Mouse (Mus musculus): ENCODE results near the gene E330021D16Rik.

E330021D16Rik gene

DNA sequence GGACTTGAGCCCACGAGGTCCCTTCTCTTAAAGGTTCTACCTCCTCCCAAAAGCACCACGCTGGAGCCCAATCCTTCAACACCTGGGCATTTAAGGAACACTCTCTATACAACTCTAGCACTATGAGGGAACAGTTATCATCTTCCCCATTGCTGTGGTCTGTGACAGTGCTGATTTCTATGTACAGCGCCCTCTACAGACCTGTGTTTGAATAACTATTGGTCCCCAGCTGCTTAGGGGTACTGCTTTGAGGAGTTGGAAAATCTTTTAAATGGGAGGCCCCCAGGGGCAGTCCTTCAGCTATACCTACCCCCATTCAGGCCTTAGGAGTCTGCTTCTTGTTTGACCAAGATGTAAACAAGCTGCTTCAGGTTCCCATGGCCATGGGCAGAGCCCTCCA, 5.7 kb upstream of the E330021D16Rik start:
- no peak for ATAC-seq (ENCODE audit: low TSS enrichment)

DNA sequence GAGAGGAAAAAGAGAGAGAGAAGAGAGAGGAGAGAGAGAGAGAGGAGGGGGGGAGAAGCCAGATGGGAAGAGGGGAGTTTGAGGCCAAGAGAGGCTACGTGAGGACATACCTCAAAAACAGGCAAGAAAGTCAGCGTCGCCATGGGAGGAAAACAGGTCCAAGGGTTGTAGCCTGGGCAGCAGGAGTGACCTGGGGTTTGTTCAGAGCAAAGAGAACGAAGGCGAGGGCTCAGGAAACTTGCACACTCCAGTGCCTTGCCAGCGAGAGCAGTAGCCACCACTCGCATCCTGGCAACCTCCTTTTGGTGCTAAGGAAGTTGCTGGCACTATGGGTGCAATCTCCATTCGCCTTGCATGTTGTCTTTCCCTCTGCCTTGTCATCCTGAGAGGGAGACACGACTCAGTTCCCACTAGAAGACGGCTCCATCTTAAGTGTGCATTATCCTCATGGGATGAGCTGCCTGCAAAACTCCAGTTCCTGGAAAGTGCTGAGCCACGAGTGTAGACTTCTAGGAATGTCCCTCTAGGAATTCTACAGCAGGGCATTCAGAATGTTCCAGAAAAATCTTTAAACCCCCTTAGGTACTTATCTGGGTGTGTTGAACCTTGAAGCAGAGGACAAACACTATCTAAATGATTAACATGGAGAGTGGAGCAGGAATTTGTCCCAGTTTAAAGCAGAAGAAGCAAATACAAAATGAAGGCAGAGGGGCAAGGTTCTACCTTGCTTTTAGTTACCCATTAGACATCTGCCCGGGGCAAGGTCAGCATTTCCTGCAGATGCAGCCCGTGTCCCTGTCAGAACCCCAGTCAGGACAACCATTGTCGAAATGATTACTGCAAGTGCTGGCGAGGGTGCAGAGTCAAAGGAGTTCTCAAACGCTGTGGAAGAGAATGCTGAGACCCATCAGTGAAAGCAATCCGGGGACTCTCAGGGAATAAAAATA, 3.8 kb upstream of the E330021D16Rik start:
- no peak for ATAC-seq (ENCODE audit: low TSS enrichment)

DNA sequence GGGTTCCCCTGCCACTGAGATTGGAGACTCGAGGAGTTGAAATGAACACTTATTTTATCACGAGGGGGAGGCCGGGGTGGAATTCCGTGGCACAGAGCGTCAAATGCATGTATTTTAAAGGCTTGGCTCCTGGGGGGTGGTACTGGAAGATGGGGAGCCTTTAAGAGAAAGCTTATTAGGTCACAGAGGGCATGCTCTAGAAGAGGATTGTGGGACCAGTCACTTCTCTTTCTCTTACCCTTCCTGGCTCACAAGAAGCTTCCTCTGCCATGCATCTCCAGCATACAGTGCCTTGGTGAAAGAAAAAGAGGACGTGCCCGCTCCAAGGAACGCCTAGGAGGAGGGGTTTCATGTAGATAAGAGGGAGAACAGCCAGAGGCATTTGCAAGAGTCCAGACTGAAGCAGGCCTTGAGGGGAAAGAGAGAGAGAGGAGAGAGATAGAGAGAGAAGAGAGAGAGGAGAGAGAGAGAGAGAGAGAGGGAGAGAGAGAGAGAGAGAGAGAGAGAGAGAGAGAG, 3.0 kb upstream of the E330021D16Rik start:
- no peak for ATAC-seq (ENCODE audit: low TSS enrichment)

DNA sequence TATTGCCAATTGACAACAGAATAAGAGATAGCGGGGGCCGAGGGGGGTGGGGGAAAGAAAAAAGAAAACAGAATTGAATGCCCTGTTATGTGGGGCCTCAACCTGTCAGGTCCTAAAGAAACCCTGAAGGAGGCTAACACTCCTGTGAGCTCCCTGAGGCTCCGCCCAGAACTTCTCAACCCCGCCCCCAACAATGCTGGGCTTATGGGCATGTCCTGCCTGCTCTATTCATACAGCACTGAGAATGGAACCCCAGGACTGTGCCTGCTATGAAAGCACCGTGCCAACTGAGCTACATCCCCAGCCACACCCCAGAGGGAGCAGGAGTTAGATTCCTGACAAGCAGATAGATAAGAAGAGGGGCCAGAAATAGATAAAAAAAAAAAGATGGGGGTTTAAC, 2.5 kb upstream of the E330021D16Rik start:
- ATAC-seq (ENCODE audit: low TSS enrichment): no peak

DNA sequence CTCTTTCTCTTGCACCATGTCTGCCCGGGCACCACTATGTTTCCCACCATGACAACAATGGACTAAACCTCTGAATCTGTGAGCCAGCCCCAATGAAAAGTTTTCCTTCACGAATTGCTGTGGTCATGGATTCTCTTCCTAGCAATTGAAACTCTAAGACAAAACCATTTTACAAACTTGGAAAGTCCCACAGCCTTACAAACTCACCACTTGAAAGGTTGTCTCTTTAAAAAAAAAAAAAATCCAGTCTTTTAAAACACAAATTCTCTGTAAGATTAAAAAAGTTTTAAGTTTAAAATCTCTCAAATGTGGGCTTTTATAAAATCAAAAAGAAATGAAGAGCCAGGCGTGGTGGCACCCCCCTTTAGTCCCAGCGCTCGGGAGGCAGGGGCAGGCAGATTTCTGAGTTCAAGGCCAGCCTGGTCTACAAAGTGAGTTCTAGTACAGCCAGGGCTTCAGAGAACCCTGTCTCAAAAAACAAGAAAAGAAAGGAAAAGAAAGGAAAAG, 1.5 kb downstream of the E330021D16Rik start:
- ATAC-seq (ENCODE audit: low TSS enrichment): no peak

DNA sequence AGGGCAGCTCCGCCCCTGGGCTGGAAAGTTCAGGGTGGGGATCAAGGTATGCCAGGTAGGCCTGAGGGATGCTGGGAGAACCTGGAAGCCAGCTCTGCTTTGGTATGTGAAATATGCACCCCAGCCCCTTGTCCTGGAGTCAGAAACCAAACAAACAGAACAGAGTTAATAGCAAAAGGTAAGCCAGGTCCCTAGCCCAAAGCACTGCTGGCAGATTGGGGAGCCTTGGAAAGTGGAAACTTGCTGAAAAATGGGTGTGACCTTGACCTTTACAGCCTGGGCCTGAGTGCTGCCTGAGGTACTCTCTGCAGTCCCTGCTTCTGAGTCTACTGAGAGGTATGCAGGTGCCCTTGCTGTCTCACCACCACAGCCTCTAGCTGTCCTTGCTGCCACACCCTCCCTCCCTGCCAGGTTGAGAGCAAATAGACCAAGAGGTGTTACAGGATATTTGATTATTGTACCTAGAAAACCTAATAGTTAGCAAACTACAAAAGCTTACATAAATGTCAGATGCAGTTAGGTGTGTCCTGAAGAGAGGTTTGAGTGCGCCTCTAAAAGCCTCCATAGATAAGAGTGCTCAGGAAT, 7.7 kb downstream of the E330021D16Rik start:
- no peak for ATAC-seq (ENCODE audit: low TSS enrichment)

DNA sequence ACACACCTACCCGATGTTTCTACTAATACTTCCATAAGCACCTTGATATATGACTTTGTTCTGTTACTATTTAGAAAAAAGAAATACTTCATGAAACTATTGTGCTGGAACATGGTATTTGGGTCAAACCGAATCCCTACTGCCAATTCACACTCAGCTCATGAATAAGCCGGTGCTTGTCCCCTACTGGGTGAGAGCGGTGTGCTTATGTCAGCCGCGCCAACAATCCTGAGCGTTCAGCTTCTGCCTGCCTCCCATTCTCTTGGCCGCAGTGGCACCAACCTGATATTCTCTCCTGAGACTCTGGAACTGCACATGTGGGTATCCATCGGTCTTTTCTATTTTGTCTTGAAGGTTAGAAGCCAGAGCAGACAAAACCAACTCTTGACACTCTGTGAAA, 18.5 kb downstream of the E330021D16Rik start:
- ATAC-seq (ENCODE audit: low TSS enrichment): peak; percentile 52; the same call in 1 of the 2 replicates

DNA sequence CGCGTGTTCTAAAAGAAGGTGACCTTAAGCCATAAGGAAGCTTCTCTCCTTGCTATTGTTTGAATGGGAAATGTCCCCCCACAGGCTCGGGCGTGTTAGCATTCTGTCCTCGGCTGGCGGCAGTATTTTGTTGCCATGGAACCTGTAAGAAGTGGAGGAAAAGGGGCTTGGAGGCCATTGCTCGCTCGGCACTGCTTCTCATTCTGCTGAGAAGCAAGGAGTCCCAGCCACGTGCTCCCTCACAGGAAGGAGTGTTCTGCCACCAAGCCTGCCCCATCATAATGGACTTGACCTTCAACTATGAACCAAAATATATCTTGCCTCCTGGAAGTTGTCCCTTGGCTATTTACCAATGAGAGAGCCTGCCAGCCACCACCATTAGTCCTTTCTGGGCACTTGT, 25.1 kb downstream of the E330021D16Rik start:
- ATAC-seq (ENCODE audit: low TSS enrichment): no peak

DNA sequence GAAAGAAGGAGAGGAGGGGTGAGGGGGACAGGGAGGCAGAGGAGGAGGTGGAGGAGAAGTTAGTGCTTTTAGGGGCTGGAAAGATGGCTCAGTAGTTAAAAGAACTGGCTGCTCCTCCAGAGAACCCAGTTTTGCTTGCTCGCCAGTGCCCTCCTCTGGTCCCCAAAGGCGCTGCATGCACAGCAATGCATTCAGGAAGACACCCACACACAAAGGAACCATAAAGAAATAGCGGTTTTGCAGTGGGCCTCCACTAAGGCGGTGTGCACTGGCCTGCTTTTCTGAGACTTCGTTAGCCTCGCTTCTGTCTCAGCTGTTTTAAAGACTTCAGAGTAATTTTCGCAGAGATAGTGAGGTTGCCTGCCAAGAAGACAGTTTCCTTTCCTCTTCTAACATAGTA, 30.1 kb downstream of the E330021D16Rik start:
- ATAC-seq (ENCODE audit: low TSS enrichment): peak; percentile 82

DNA sequence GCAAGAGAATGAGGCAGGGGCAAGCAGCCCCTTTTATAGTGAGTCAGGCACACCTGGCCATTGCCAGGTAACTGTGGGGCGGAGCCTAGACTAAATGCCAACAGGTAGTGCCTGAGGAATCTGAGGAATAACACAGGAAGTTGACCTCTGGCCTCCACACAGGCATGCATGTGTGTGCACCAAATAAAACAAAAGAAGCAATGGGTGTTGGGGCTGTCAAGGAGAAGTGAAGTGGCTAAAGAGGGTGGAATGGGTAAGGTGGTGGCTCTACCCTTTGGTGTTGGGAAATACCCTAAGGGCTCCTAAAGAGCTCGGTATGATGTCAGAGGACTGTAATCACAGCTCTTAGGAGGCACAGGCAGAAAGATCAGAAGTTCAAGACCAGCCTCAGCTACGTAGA, 32.2 kb downstream of the E330021D16Rik start:
- no peak for ATAC-seq (ENCODE audit: low TSS enrichment)

DNA sequence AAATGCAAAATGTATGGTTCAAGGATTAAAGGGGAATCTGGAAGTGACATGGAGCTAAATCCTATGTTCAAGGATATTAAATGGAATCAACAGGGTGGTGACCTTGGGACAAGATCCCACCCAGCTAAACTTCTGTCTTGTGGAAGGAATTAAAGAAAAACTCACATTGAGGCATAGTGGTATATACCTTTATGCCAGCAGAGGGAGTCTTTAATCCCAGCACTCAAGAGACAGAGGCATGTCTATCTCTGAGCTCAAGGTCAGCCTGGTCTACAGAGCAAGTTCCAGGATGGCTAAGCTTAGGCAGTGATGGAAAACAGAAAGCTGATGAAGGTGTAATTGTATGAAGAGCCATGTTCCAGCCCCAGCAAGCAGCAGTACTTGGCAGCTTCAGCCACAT, 39.3 kb downstream of the E330021D16Rik start:
- no peak for ATAC-seq (ENCODE audit: low TSS enrichment)

DNA sequence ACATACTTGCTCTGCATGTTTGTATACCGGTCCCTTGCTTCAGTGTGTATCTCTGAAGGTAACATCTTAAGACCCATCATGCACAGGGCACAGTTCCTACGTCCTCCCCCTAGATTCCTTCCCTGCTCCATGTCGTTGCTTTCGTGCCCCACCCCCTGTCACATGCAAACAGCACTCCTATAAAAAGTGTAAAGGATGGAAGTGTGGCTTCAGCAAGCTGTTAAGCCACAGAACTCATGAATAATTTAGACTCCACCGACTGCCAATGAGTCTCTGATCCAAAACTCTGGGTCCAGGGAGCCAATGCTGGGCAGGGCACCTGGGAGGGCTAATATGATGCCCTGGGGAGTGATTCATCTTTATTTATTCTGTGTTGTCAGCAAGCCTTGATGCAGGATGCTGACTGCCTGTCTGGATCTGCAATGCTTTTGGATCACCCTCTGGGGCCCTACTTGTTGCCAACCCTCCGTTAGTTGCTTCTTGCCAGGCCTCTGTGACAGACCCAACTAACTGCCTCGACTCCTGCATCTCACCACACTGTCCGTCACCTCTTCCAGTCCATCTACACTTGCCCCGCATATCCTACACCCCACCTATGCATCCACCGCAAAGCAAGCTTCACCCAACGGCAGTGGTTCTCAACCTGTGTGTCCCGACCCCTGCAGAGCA, 50.8 kb downstream of the E330021D16Rik start:
- peak; percentile 79 for ATAC-seq (ENCODE audit: low TSS enrichment)

DNA sequence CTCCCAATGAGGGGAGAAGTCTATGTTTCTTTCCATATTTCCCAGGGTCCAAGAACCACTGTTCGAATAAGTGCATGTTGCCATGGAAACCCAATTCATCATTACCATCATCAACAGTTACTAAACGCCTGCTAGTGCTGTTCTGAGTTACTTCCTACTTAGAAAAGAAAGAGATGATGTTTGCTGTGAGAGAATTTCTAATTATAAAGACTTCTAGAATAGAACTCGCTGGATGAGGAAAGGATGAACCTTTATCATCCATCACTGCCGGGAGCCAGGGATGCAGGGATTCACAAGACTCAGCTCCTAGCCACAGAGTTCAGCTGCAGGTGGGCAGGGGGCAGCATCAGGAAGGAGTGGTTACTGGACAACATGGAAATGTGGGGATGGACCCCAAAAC, 51.4 kb downstream of the E330021D16Rik start:
- peak; percentile 83 for ATAC-seq (ENCODE audit: low TSS enrichment)

DNA sequence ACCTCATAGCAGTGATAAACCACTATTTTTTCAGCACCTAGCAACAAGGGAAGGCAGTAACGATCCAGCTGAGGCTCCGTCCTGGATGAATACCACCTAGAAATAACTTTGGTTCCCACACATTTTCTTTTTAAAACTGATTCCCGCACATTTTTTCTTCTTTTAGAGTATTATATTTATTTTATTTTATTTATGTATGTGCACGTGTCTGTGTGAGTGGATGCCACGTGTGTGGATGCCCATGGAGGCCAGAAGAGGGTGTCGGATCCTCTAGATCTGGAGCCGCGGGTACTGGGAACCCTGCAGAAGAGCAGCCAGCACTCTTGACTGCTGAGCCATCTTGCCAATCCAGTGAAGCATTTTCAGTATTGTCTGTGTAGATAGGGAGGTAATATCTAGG, 52.1 kb downstream of the E330021D16Rik start:
- ATAC-seq (ENCODE audit: low TSS enrichment): no peak

DNA sequence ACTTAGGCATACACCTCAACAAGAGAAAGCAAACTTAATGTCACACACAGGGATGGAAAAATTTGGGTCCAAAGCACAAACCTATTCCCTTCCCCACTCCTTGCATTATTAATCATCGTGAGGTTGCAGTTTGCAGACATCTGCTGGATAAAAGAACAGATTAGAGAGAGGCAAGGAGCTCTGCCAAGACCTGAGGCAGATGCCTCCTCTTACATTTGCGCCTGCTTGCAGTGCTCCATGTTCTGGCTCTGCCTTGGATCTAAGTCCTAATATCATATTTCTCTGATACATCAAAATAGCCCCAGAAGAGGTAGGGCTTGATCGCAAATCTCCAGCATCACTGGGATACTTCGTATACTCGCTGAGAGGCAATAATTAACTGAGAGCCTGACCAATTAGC, 56.9 kb downstream of the E330021D16Rik start:
- no peak for ATAC-seq (ENCODE audit: low TSS enrichment)

DNA sequence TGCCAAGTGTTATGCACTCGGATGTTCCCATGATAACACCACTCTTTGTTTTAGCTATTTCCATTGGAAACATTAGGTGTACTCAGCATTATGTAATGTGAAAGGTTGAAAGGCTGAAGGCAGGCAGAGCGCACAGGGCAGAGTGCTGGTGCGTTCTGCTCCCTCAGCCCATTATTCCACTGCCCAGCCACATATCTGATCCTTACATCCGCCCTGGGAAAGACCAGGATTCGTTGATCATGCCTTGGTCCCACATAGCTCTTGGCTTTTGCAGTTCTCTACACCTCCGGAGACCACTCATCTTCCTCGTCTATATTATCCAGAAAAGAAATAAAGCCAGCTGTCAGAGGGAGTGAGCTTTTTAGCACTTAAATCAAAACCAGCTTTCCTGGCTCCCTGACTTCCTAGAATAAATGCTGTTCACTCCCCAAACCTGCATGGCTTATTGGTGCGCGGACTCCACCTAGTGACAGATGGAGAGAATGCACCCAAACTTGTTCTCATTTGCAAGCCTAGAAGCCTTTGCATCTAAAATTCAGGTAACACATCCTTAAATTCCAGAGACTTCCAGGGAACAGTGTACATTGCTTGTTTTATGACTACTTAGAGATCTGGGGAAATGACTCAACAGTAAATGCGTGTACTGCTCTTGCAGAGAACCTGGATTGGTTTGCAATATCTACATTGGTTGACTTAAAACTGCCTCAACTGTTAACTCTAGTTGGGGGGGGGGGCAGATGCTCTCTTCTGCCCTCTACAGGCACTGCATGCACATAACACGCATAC, 61.8 kb downstream of the E330021D16Rik start:
- ATAC-seq (ENCODE audit: low TSS enrichment): peak; percentile 91
